Mouse (Mus musculus): Measurements from ENCODE around the gene Ccdc63. TPM values are rescaled to one million over a fixed set of nuclear protein-coding genes. Genes with fewer than 3 reads are reported as not detected.
A peak's percentile ranks its signal among the peaks of the same experiment; 100 is the strongest.

Ccdc63 gene
- polyA plus RNA-seq, 1 experiment from 2014 or later: 0.47 TPM

DNA sequence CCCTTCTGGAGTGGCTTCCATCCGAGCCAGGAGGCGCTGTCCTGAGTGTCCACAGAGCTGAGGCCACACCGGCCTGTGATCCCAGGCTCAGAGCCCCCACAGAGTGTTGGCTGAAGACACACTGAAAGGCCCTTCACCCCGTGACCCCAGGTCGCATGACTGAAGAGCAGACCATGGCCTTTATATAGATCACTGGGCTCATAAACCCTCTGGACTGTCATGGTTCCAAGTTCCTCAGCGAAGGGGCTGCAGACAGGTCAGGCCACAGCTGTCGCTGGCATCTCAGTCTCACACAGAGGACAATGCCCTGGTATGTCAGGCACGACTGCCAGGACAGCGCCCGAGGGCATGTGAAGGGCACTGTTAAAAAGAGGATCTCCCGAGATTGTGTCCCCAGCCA is 47.8 kb downstream of the Ccdc63 start:
- H3K4me2 ChIP-seq: peak overlapping the region; percentile 58
- 0 out of 2 replicates have a peak, but pooled peaks cover 2% of the 10 kb centered on the region for H3K27me3 ChIP-seq (ENCODE audit: control insufficient read depth, insufficient read depth, low read length)
- H3K27ac ChIP-seq (ENCODE audit: low read depth, low read length): peak overlapping the region; percentile 88
- no peaks in the 10 kb centered on the region for H3K9me3 ChIP-seq (replicated peaks; ENCODE audit: control insufficient read depth, low read length)
- H3K9ac ChIP-seq (ENCODE audit: low read depth, low read length): peak overlapping the region; percentile 73; the same call in 1 of the 2 replicates
- H3K4me1 ChIP-seq (ENCODE audit: control insufficient read depth, insufficient read depth, low read length): peaks cover 14% of the 10 kb centered on the region
- no peak overlapping the region for H3K4me3 ChIP-seq (ENCODE audit: low read depth, low read length)
- ATAC-seq (replicated peaks; ENCODE audit: insufficient number of reproducible peaks, low FRiP score, low TSS enrichment): peak; percentile 74
- no peaks in the 10 kb centered on the region for H3K36me3 ChIP-seq (ENCODE audit: control insufficient read depth, insufficient read depth, low read length)
- 39% methylated on average over 11 of the region's 11 CpGs for WGBS (ENCODE audit: insufficient replicate concordance)

- Histone ChIP-seq H3K27ac (ENCODE audit: low read depth, low read length) (no peak overlapping the region), H3K4me1 (ENCODE audit: control insufficient read depth, insufficient read depth, low read length) (peaks cover 14% of the 10 kb centered on the region), H3K9me3 (replicated peaks; ENCODE audit: control insufficient read depth, low read length) (no peaks in the 10 kb centered on the region), H3K4me2 (no peak overlapping the region), H3K4me3 (ENCODE audit: low read depth, low read length) (no peak overlapping the region), H3K9ac (ENCODE audit: low read depth, low read length) (no peak overlapping the region), H3K27me3 (ENCODE audit: control insufficient read depth, insufficient read depth, low read length) (0 out of 2 replicates have a peak, but pooled peaks cover 2% of the 10 kb centered on the region), H3K36me3 (ENCODE audit: control insufficient read depth, insufficient read depth, low read length) (no peaks in the 10 kb centered on the region)
- ATAC-seq (replicated peaks; ENCODE audit: insufficient number of reproducible peaks, low FRiP score, low TSS enrichment): no peak
- 20% methylated on average over 15 of the region's 15 CpGs for WGBS (ENCODE audit: insufficient replicate concordance)
These were observed 49.6 kb downstream of the Ccdc63 start for GRCm38 (mm10) chr5:122091070-122091469.

- no peak overlapping the region for H3K4me2 ChIP-seq
- H3K27ac ChIP-seq (ENCODE audit: low read depth, low read length): no peak overlapping the region
- no peak overlapping the region for H3K9ac ChIP-seq (ENCODE audit: low read depth, low read length)
- no peaks in the 10 kb centered on the region for H3K36me3 ChIP-seq (ENCODE audit: control insufficient read depth, insufficient read depth, low read length)
- H3K4me3 ChIP-seq (ENCODE audit: low read depth, low read length): no peak overlapping the region
- ATAC-seq (replicated peaks; ENCODE audit: insufficient number of reproducible peaks, low FRiP score, low TSS enrichment): no peak
- no peaks in the 10 kb centered on the region for H3K9me3 ChIP-seq (replicated peaks; ENCODE audit: control insufficient read depth, low read length)
- peaks cover 11% of the 10 kb centered on the region for H3K4me1 ChIP-seq (ENCODE audit: control insufficient read depth, insufficient read depth, low read length)
- 77% methylated on average over 8 of the region's 8 CpGs for WGBS (ENCODE audit: insufficient replicate concordance)
- 0 out of 2 replicates have a peak, but pooled peaks cover 2% of the 10 kb centered on the region for H3K27me3 ChIP-seq (ENCODE audit: control insufficient read depth, insufficient read depth, low read length)
These were observed 51.0 kb downstream of the Ccdc63 start for GRCm38 (mm10) chr5:122089664-122090063.

- Histone ChIP-seq H3K27me3 (ENCODE audit: control insufficient read depth, insufficient read depth, low read length) (0 out of 2 replicates have a peak, but pooled peaks cover 2% of the 10 kb centered on the region), H3K4me3 (ENCODE audit: low read depth, low read length) (no peak overlapping the region), H3K9ac (ENCODE audit: low read depth, low read length) (no peak overlapping the region), H3K36me3 (ENCODE audit: control insufficient read depth, insufficient read depth, low read length) (no peaks in the 10 kb centered on the region), H3K27ac (ENCODE audit: low read depth, low read length) (no peak overlapping the region), H3K4me2 (no peak overlapping the region), H3K4me1 (ENCODE audit: control insufficient read depth, insufficient read depth, low read length) (peaks cover 5% of the 10 kb centered on the region; the same call in 1 of the 2 replicates), H3K9me3 (replicated peaks; ENCODE audit: control insufficient read depth, low read length) (no peaks in the 10 kb centered on the region)
- ATAC-seq (replicated peaks; ENCODE audit: insufficient number of reproducible peaks, low FRiP score, low TSS enrichment): no peak; the same call in 1 of the 2 replicates
- 7% methylated on average over 5 of the region's 5 CpGs for WGBS (ENCODE audit: insufficient replicate concordance)
These were observed 51.7 kb downstream of the Ccdc63 start for GRCm38 (mm10) chr5:122088917-122089316.

DNA sequence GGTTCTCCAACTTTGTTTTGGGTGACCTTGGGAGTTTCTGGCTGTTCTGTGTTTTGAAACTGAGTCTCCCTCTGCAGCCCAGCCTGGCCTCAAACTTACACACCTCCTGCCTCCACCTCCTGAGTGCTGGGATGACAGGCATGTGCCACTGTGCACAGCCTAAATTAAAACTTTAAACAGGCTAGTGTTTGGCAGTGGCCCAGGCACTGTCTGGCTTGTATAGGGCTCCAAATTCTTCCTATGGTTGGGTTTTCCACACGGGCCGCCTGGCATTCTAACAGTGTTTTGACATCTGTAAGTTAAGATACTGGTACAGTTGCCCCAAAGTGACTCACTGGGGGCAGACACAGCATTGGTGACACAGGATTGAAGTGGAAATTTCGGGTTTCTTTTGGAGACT is 54.5 kb downstream of the Ccdc63 start:
- Histone ChIP-seq H3K9ac (ENCODE audit: low read depth, low read length) (no peak overlapping the region), H3K27me3 (ENCODE audit: control insufficient read depth, insufficient read depth, low read length) (no peaks in the 10 kb centered on the region), H3K4me3 (ENCODE audit: low read depth, low read length) (no peak overlapping the region), H3K27ac (ENCODE audit: low read depth, low read length) (no peak overlapping the region), H3K4me2 (no peak overlapping the region), H3K9me3 (replicated peaks; ENCODE audit: control insufficient read depth, low read length) (no peaks in the 10 kb centered on the region), H3K4me1 (ENCODE audit: control insufficient read depth, insufficient read depth, low read length) (no peaks in the 10 kb centered on the region), H3K36me3 (ENCODE audit: control insufficient read depth, insufficient read depth, low read length) (no peaks in the 10 kb centered on the region)
- no peak for ATAC-seq (replicated peaks; ENCODE audit: insufficient number of reproducible peaks, low FRiP score, low TSS enrichment)
- 64% methylated on average over 3 of the region's 3 CpGs for WGBS (ENCODE audit: insufficient replicate concordance)

GRCm38 (mm10) chr5:122085291-122085690 is 55.3 kb downstream of the Ccdc63 start:
- Histone ChIP-seq H3K9ac (ENCODE audit: low read depth, low read length) (peak overlapping the region; percentile 22; the same call in 1 of the 2 replicates), H3K9me3 (replicated peaks; ENCODE audit: control insufficient read depth, low read length) (no peaks in the 10 kb centered on the region), H3K4me1 (ENCODE audit: control insufficient read depth, insufficient read depth, low read length) (no peaks in the 10 kb centered on the region), H3K4me2 (peak overlapping the region; percentile 22; the same call in 1 of the 2 replicates), H3K27ac (ENCODE audit: low read depth, low read length) (no peak overlapping the region), H3K4me3 (ENCODE audit: low read depth, low read length) (no peak overlapping the region), H3K27me3 (ENCODE audit: control insufficient read depth, insufficient read depth, low read length) (no peaks in the 10 kb centered on the region), H3K36me3 (ENCODE audit: control insufficient read depth, insufficient read depth, low read length) (no peaks in the 10 kb centered on the region)
- no peak for ATAC-seq (replicated peaks; ENCODE audit: insufficient number of reproducible peaks, low FRiP score, low TSS enrichment)
- 66% methylated on average over 7 of the region's 7 CpGs for WGBS (ENCODE audit: insufficient replicate concordance)

GRCm38 (mm10) chr5:122084470-122084869 is 56.2 kb downstream of the Ccdc63 start:
- Histone ChIP-seq H3K4me1 (ENCODE audit: control insufficient read depth, insufficient read depth, low read length) (no peaks in the 10 kb centered on the region), H3K27me3 (ENCODE audit: control insufficient read depth, insufficient read depth, low read length) (no peaks in the 10 kb centered on the region), H3K9ac (ENCODE audit: low read depth, low read length) (no peak overlapping the region), H3K4me3 (ENCODE audit: low read depth, low read length) (no peak overlapping the region), H3K36me3 (ENCODE audit: control insufficient read depth, insufficient read depth, low read length) (no peaks in the 10 kb centered on the region), H3K4me2 (no peak overlapping the region), H3K9me3 (replicated peaks; ENCODE audit: control insufficient read depth, low read length) (no peaks in the 10 kb centered on the region), H3K27ac (ENCODE audit: low read depth, low read length) (no peak overlapping the region)
- ATAC-seq (replicated peaks; ENCODE audit: insufficient number of reproducible peaks, low FRiP score, low TSS enrichment): peak; percentile 81
- WGBS (ENCODE audit: insufficient replicate concordance): 58% methylated on average over 3 of the region's 3 CpGs

GRCm38 (mm10) chr5:122083282-122083681 is 57.3 kb downstream of the Ccdc63 start:
- no peak for ATAC-seq (replicated peaks; ENCODE audit: insufficient number of reproducible peaks, low FRiP score, low TSS enrichment)
- Histone ChIP-seq H3K27ac (ENCODE audit: low read depth, low read length) (no peak overlapping the region), H3K27me3 (ENCODE audit: control insufficient read depth, insufficient read depth, low read length) (no peaks in the 10 kb centered on the region), H3K9ac (ENCODE audit: low read depth, low read length) (no peak overlapping the region), H3K36me3 (ENCODE audit: control insufficient read depth, insufficient read depth, low read length) (no peaks in the 10 kb centered on the region), H3K4me2 (no peak overlapping the region), H3K4me1 (ENCODE audit: control insufficient read depth, insufficient read depth, low read length) (no peaks in the 10 kb centered on the region), H3K9me3 (replicated peaks; ENCODE audit: control insufficient read depth, low read length) (no peaks in the 10 kb centered on the region), H3K4me3 (ENCODE audit: low read depth, low read length) (no peak overlapping the region)
- WGBS (ENCODE audit: insufficient replicate concordance): 82% methylated on average over 2 of the region's 2 CpGs

- Histone ChIP-seq H3K9me3 (replicated peaks; ENCODE audit: control insufficient read depth, low read length) (no peaks in the 10 kb centered on the region), H3K4me3 (ENCODE audit: low read depth, low read length) (no peak overlapping the region), H3K9ac (ENCODE audit: low read depth, low read length) (no peak overlapping the region), H3K27me3 (ENCODE audit: control insufficient read depth, insufficient read depth, low read length) (no peaks in the 10 kb centered on the region), H3K27ac (ENCODE audit: low read depth, low read length) (no peak overlapping the region), H3K4me1 (ENCODE audit: control insufficient read depth, insufficient read depth, low read length) (no peaks in the 10 kb centered on the region), H3K36me3 (ENCODE audit: control insufficient read depth, insufficient read depth, low read length) (no peaks in the 10 kb centered on the region), H3K4me2 (no peak overlapping the region)
- WGBS (ENCODE audit: insufficient replicate concordance): 89% methylated on average over 13 of the region's 13 CpGs
- no peak for ATAC-seq (replicated peaks; ENCODE audit: insufficient number of reproducible peaks, low FRiP score, low TSS enrichment)
These were observed 59.2 kb downstream of the Ccdc63 start for GRCm38 (mm10) chr5:122081471-122081870.
